Mouse (Mus musculus) left cerebral cortex, adult 8-10 months (tissue): ENCODE data around the gene Col7a1. TPM values are rescaled to one million over a fixed set of nuclear protein-coding genes. Genes with fewer than 3 reads are reported as not detected.

ENCODE experiments used
- DNase-seq, 2 experiments: peaks; one replicate each; pipeline ENCODE4 v3.0.0; 2022; ENCODE audit warnings: low spot score in 2 of 2
- total RNA-seq, 4 experiments: library from RNA; stranded (reverse); gene quantifications; 2 replicates each; pipeline ENCODE4 v1.2.4; 2022

Col7a1 gene
- 1 to 10 TPM; 1.5 to 2.7 (median 2.1) TPM for total RNA-seq

- DNase-seq: no peak
These were observed at the start of gene Col7a1 for GRCm38 (mm10) chr9:108953081-108953636. Gene Col7a1, plus strand, starts transcription at chr9:108953586.

- no peak for DNase-seq
These were observed 41.1 kb upstream of the Col7a1 start for GRCm38 (mm10) chr9:108912308-108912707.

- DNase-seq: no peak
These were observed 40.2 kb upstream of the Col7a1 start for GRCm38 (mm10) chr9:108913161-108913560.

- no peak for DNase-seq
These were observed 39.8 kb upstream of the Col7a1 start for GRCm38 (mm10) chr9:108913621-108914020.

GRCm38 (mm10) chr9:108914491-108914890 is 38.9 kb upstream of the Col7a1 start, which contains the start of gene Tmem89:
Gene Tmem89, plus strand, starts transcription at chr9:108914619.
- DNase-seq: peak; percentile 15 to 73

- DNase-seq: no peak
These were observed 27.5 kb upstream of the Col7a1 start for GRCm38 (mm10) chr9:108925897-108926296.

GRCm38 (mm10) chr9:108928424-108928823 is 25.0 kb upstream of the Col7a1 start:
- no peak for DNase-seq

- no peak for DNase-seq
These were observed 17.4 kb upstream of the Col7a1 start for GRCm38 (mm10) chr9:108935991-108936390.

GRCm38 (mm10) chr9:108936418-108937364 is 16.7 kb upstream of the Col7a1 start, which contains the start of gene Uqcrc1:
Gene Uqcrc1, plus strand, starts transcription at chr9:108936633.
- peak; percentile 89 for DNase-seq

- DNase-seq: no peak
These were observed 8.3 kb upstream of the Col7a1 start for GRCm38 (mm10) chr9:108945111-108945510.

GRCm38 (mm10) chr9:108945608-108946007 is 7.8 kb upstream of the Col7a1 start:
- DNase-seq: no peak

GRCm38 (mm10) chr9:108949231-108949966 is 4.0 kb upstream of the Col7a1 start:
- no peak for DNase-seq

- no peak for DNase-seq
These were observed 3.2 kb upstream of the Col7a1 start for GRCm38 (mm10) chr9:108949967-108950728.

- no peak for DNase-seq
These were observed 1.9 kb downstream of the Col7a1 start for GRCm38 (mm10) chr9:108955241-108955640.

GRCm38 (mm10) chr9:108955846-108956245 is 2.5 kb downstream of the Col7a1 start:
- DNase-seq: no peak

GRCm38 (mm10) chr9:108963577-108963976 is 10.2 kb downstream of the Col7a1 start:
- DNase-seq: no peak

GRCm38 (mm10) chr9:108964338-108964737 is 11.0 kb downstream of the Col7a1 start:
- no peak for DNase-seq

- no peak for DNase-seq
These were observed 17.2 kb downstream of the Col7a1 start for GRCm38 (mm10) chr9:108970623-108971022.

GRCm38 (mm10) chr9:108976483-108976882 is 23.1 kb downstream of the Col7a1 start:
- no peak for DNase-seq

GRCm38 (mm10) chr9:108977966-108978365 is 24.6 kb downstream of the Col7a1 start:
- no peak for DNase-seq

- no peak for DNase-seq
These were observed 29.1 kb downstream of the Col7a1 start for GRCm38 (mm10) chr9:108982498-108982897.
